Mouse (Mus musculus) hindbrain, embryonic 11.5 days (tissue): ENCODE measurements around the gene Ets2. TPM values are rescaled to one million over a fixed set of nuclear protein-coding genes. Genes with fewer than 3 reads are reported as not detected.
"Not testable (repeated sequence)": the region's sequence is repeated elsewhere in the genome, so short reads cannot be mapped to it uniquely, and the experiment has no call there.

Experiments used
- ATAC-seq: fragments of 200-750 bp; cut with Nextera tagmentation; 2 replicates; pipeline ENCODE4 v1.8.0; 2017; ENCODE audit warnings: mild to moderate bottlenecking, moderate TSS enrichment, moderate library complexity; ENCODE audit not compliant: low FRiP score
- DNase-seq: peaks from one replicate; pipeline ENCODE4 v3.0.0-alpha.2; 2015; ENCODE audit warnings: low spot score
- H3K27ac ChIP-seq: fragments of 300-500 bp; sonication (generic); 2 replicates; pipeline ENCODE4 v1.5.1; 2014; ENCODE audit warnings: mild to moderate bottlenecking, low read depth, low read length
- H3K27me3 ChIP-seq: fragments of 300-500 bp; sonication (generic); 2 replicates; pipeline ENCODE4 v1.6.1; 2014; ENCODE audit warnings: mild to moderate bottlenecking, low read length, moderate library complexity, mixed read lengths; ENCODE audit not compliant: control insufficient read depth, insufficient read depth
- H3K36me3 ChIP-seq: fragments of 300-500 bp; sonication (generic); 2 replicates; pipeline ENCODE4 v1.6.1; 2014; ENCODE audit warnings: mild to moderate bottlenecking, low read length, moderate library complexity, mixed read lengths; ENCODE audit not compliant: control insufficient read depth, insufficient read depth
- H3K4me1 ChIP-seq: fragments of 300-500 bp; sonication (generic); replicated peaks from 2 replicates; pipeline ENCODE4 v1.6.1; 2014; ENCODE audit warnings: low read length, mixed read lengths; ENCODE audit not compliant: control insufficient read depth, insufficient read depth
- H3K4me2 ChIP-seq: fragments of 300-500 bp; sonication (generic); replicated peaks from 2 replicates; pipeline ENCODE4 v1.6.1; 2014; ENCODE audit warnings: mild to moderate bottlenecking, low read depth, low read length
- H3K4me3 ChIP-seq: fragments of 300-500 bp; sonication (generic); 2 replicates; pipeline ENCODE4 v1.5.1; 2014; ENCODE audit warnings: low read depth, low read length
- H3K9ac ChIP-seq: fragments of 300-500 bp; sonication (generic); 2 replicates; pipeline ENCODE4 v1.6.1; 2014; ENCODE audit warnings: low read depth, low read length
- H3K9me3 ChIP-seq: fragments of 300-500 bp; sonication (generic); 2 replicates; pipeline ENCODE4 v1.6.1; 2016; ENCODE audit warnings: low read length; ENCODE audit not compliant: control insufficient read depth
- WGBS: fragments of 180-500 bp; shearing (Covaris S2); extraction: QIAGEN DNeasy Blood & Tissue Kit; methylation state at CpG from one replicate; pipeline ENCODE4 v1.1.7; 2014; 5-methylcytosine and 5-hydroxymethylcytosine counted together
- polyA plus RNA-seq: library from polyadenylated mRNA; unstranded; fragments of >200 nt; fragmentation: Nextera tagmentation; extraction: Ambion mirVana; gene quantifications from 2 replicates; pipeline ENCODE4 v1.2.1, GENCODE M21; 2014

Ets2 gene
- polyA plus RNA-seq, 1 experiment from 2014 or later = 17.6 TPM

GRCm38 (mm10) chr16:95759988-95760391, 58.1 kb downstream of the Ets2 start:
- 73% methylated on average over 6 of the region's 6 CpGs for WGBS
- Histone ChIP-seq H3K9ac (no peak overlapping the region), H3K4me1 (no peaks in the 10 kb centered on the region), H3K27me3 (no peaks in the 10 kb centered on the region), H3K4me2 (no peak overlapping the region), H3K27ac (no peak overlapping the region), H3K36me3 (no peaks in the 10 kb centered on the region), H3K9me3 (no peaks in the 10 kb centered on the region), H3K4me3 (no peak overlapping the region)
- ATAC-seq (no peak), DNase-seq (no peak)

- Histone ChIP-seq H3K36me3 (no peaks in the 10 kb centered on the region), H3K9me3 (no peaks in the 10 kb centered on the region), H3K27me3 (no peaks in the 10 kb centered on the region), H3K4me2 (no peak overlapping the region), H3K27ac (no peak overlapping the region), H3K9ac (no peak overlapping the region), H3K4me1 (no peaks in the 10 kb centered on the region), H3K4me3 (no peak overlapping the region)
- no peak for DNase-seq
- 87% methylated on average over 6 of the region's 6 CpGs for WGBS
- no peak for ATAC-seq
Measured at GRCm38 (mm10) chr16:95761742-95762141, 59.9 kb downstream of the Ets2 start.

GRCm38 (mm10) chr16:95763201-95763600, 61.3 kb downstream of the Ets2 start:
- Histone ChIP-seq H3K27me3 (no peaks in the 10 kb centered on the region), H3K27ac (no peak overlapping the region), H3K9ac (no peak overlapping the region), H3K36me3 (no peaks in the 10 kb centered on the region), H3K4me2 (no peak overlapping the region), H3K4me1 (no peaks in the 10 kb centered on the region), H3K4me3 (no peak overlapping the region), H3K9me3 (no peaks in the 10 kb centered on the region)
- WGBS = 91% methylated on average over 6 of the region's 6 CpGs
- no peak for DNase-seq
- no peak for ATAC-seq

GRCm38 (mm10) chr16:95764041-95764440, 62.2 kb downstream of the Ets2 start:
- not testable (repeated sequence) for H3K9ac ChIP-seq, H3K4me3 ChIP-seq, H3K27ac ChIP-seq, DNase-seq, H3K4me2 ChIP-seq, H3K9me3 ChIP-seq, ATAC-seq, H3K27me3 ChIP-seq, H3K36me3 ChIP-seq, H3K4me1 ChIP-seq
- whole genome bisulfite sequencing = 70% methylated on average over 8 of the region's 8 CpGs

- no peaks in the 10 kb centered on the region for H3K4me1 ChIP-seq
- 76% methylated on average over 3 of the region's 3 CpGs for WGBS
- H3K9me3 ChIP-seq = no peaks in the 10 kb centered on the region
- H3K4me2 ChIP-seq = no peak overlapping the region
- ATAC-seq = no peak
- no peak for DNase-seq
- H3K36me3 ChIP-seq = no peaks in the 10 kb centered on the region
- no peaks in the 10 kb centered on the region for H3K27me3 ChIP-seq
- H3K9ac ChIP-seq = no peak overlapping the region
- no peak overlapping the region for H3K27ac ChIP-seq
- H3K4me3 ChIP-seq = no peak overlapping the region
Measured at GRCm38 (mm10) chr16:95766181-95766580, 64.3 kb downstream of the Ets2 start.

GRCm38 (mm10) chr16:95767246-95767645, 65.4 kb downstream of the Ets2 start:
- Histone ChIP-seq H3K4me3 (no peak overlapping the region), H3K9me3 (no peaks in the 10 kb centered on the region), H3K27ac (no peak overlapping the region), H3K27me3 (no peaks in the 10 kb centered on the region), H3K36me3 (no peaks in the 10 kb centered on the region), H3K4me2 (no peak overlapping the region), H3K4me1 (no peaks in the 10 kb centered on the region), H3K9ac (no peak overlapping the region)
- DNase-seq = no peak
- WGBS = 82% methylated on average over 2 of the region's 2 CpGs
- ATAC-seq = no peak

GRCm38 (mm10) chr16:95769066-95769995, 67.5 kb downstream of the Ets2 start:
- no peak for ATAC-seq

GRCm38 (mm10) chr16:95769996-95770334, 68.1 kb downstream of the Ets2 start:
- Histone ChIP-seq H3K36me3 (no peaks in the 10 kb centered on the region), H3K27me3 (no peaks in the 10 kb centered on the region), H3K27ac (no peak overlapping the region), H3K9ac (no peak overlapping the region), H3K4me3 (no peak overlapping the region), H3K9me3 (no peaks in the 10 kb centered on the region), H3K4me1 (no peaks in the 10 kb centered on the region), H3K4me2 (no peak overlapping the region)
- DNase-seq (no peak), ATAC-seq (no peak)
- 85% methylated on average over 5 of the region's 5 CpGs for WGBS

More at GRCm38 (mm10) chr16:95769066-95769995, 67.5 kb downstream of the Ets2 start:
- Histone ChIP-seq H3K4me3 (no peak overlapping the region), H3K4me1 (no peaks in the 10 kb centered on the region), H3K27ac (no peak overlapping the region), H3K9me3 (no peaks in the 10 kb centered on the region), H3K4me2 (no peak overlapping the region), H3K36me3 (no peaks in the 10 kb centered on the region), H3K9ac (no peak overlapping the region), H3K27me3 (no peaks in the 10 kb centered on the region)
- no peak for DNase-seq
- WGBS = 51% methylated on average over 14 of the region's 14 CpGs

- H3K27ac ChIP-seq = no peak overlapping the region
- no peak for ATAC-seq
- H3K4me3 ChIP-seq = no peak overlapping the region
- H3K4me2 ChIP-seq = no peak overlapping the region
- H3K4me1 ChIP-seq = no peaks in the 10 kb centered on the region
- no peak for DNase-seq
- H3K9ac ChIP-seq = no peak overlapping the region; the same call in 1 of the 2 replicates
- H3K9me3 ChIP-seq = no peaks in the 10 kb centered on the region
- no peaks in the 10 kb centered on the region for H3K27me3 ChIP-seq
- H3K36me3 ChIP-seq = no peaks in the 10 kb centered on the region
Measured at GRCm38 (mm10) chr16:95770402-95770801, 68.5 kb downstream of the Ets2 start.
